Mouse (Mus musculus) frontal cortex, postnatal 36 days (tissue): ENCODE measurements at regions not wholly inside any gene's neighbourhood (a gene's known extent, or its start where the extent isn't known, plus 50 kb on each side); places are given as distances from the start of the nearest gene placed in this dataset.

Source experiments
- DNase-seq, 2 experiments: peaks; one replicate each; pipeline ENCODE4 v3.0.0; 2022; ENCODE audit warnings: low spot score in 2 of 2

DNA sequence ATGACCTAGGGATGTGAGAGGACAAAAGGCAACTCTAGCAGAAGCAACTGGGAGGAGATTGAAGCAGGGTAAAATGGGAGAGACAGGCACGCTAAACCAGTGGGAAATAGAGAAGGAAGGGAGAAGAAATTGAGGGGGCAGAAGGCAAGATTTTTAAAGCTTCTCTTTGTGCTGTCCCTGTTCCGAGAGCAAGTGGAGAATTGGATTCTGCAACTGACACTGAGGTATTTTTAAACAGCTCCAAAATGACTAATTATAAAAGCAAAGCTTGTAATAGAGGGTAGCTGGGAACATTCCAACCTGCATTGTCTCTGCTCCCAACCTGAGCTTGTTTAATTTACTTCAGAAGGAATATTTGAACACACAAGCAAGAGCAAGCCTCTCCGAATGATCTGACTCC lies 460.7 kb upstream of the Mgmt start:
- DNase-seq: no peak

DNA sequence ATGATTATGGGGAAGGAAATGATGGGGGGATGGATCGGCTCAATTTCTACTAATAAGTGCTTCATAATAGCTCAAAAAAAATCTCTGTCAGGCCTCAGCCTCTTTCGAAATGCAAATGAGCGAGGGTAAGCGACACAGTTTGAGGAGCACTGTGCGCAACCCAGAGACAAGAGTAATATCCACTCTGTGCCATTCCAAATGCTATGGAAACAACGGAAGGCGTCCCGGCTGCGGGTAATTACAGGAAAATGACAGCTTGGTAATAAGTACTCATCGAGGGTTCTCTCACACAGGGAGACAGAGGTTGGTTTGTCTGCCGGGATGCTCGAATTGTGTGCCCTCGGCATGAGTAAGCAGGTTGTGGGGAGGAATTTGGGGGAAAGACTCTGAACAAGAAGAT lies 459.9 kb upstream of the Mgmt start:
- DNase-seq: no peak

DNA sequence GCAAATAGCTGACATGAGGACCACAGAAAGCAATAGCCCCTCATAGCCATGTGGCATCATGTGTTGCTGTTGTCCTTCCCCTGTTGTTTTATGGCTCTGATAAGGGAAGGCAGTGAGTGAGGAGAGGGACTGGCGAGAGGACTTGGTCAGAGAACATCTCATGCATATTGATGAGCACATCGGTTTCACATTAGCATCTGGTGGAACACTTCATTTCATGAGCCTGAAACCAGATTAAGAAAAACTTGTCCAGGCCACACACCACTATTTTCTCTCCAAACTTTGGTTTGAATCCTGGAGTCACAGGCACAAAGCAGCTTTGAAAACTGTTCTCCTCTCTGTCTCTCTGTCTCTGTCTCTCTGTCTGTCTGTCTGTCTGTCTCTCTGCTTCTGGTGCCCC lies 451.0 kb upstream of the Mgmt start:
- DNase-seq: no peak

DNA sequence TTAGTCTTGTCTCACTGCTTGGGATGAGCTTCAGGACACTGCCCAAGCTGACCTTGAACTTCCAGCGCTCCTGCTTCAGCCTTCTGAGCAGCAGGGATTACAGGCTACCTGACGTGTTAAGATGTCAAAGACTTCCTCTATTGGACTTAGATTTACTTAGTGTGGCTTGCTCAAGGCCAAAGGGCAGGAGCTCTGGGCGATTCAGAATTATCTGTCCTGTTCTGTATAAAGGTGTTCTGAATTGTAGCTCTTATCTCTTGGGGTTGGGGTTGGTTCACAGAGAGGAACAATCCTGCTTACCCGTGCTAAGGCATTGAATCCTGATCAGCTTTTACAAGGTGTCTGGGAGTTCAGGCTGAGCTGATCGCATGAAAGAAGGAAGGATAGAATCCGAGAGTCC lies 449.3 kb upstream of the Mgmt start:
- no peak for DNase-seq

DNA sequence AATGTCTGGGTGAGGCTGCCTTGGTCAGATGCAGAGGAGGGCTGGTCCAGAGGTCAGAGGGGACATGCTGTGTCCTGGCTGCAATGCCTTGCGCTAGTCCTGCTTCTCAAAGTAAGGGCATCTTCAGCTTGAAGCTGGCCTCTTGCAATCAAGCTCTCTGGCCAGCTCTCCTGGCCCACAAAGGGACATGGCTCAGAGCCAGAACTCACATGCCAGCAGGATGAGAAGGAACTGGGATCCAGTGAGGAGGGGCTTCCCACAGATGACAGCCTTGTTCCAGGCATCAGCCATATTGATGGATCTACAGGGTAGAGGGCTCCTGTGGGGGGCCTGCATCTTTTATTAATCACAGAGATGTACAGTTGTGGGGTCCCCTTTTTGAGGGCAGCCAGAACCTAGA lies 445.1 kb upstream of the Mgmt start:
- DNase-seq: no peak

DNA sequence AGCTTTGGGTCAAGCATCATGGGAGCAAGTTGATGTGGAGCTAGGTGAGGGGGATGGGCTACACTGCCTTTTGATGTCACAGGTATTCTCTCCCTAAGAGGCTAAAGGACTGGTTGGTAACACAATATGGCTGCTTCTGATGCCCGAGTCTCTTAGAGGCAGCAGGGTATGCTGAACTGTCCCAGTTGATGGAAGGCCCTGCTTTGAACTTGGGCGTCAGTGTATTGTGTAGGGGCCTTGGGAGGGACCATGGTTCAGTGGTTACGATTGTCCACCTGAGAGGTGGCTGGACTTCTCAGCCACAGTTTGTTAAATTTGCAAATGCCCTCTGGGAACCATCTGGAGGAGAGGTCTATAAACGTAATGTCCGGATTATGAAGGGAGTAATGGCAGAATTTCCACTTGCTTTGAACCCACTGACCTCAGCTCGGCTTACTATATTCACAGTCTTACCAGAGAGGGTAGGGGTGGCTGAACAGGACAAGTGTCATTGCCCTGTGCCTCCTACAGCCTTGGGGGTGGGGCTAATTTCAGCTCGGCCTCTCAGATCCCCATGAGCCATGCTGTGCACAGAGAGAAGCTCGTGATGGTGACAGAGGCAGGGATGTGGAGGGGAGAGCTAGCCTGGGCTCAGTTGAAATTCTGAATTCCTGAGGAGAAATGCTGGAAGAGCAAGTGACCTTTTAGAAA lies 442.6 kb upstream of the Mgmt start:
- DNase-seq: no peak

DNA sequence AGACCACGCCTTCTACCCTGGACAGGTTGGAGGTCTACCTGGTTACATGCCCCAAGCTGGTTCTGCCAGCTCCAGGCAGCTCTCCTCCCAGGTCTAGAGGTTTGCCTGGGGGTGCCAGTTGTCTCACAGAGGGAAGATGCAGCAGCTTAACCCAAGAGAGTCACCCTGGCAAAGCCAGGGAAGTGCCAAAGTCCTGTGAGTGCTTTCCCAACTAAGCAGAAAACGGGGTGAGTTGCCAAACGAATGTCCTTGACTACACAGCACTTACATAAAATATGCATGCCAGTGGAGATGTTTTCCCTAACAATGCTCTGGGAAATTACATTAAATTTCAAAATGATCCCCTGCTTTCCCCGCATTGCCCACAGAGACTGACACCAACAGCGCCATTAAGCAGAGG lies 441.9 kb upstream of the Mgmt start:
- DNase-seq: no peak

DNA sequence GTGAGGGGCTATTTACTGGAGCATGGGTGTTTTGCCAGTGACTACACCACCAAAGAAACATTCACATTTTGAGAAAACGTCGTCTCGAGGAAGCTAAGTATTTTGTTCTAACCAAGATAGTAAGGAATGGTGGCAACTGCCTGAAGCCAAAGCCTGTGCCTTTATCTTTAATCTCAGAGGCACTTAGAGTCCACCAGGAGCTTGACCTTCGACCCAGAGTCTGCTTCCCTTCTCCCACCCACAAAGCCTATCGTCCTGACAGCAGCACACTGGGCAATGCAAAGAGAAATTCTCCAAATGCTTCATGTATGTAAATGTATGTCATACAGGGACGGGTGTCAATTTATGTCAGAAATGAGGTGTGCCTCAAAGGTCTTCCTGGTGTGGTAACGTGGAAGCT lies 437.2 kb upstream of the Mgmt start:
- no peak for DNase-seq

DNA sequence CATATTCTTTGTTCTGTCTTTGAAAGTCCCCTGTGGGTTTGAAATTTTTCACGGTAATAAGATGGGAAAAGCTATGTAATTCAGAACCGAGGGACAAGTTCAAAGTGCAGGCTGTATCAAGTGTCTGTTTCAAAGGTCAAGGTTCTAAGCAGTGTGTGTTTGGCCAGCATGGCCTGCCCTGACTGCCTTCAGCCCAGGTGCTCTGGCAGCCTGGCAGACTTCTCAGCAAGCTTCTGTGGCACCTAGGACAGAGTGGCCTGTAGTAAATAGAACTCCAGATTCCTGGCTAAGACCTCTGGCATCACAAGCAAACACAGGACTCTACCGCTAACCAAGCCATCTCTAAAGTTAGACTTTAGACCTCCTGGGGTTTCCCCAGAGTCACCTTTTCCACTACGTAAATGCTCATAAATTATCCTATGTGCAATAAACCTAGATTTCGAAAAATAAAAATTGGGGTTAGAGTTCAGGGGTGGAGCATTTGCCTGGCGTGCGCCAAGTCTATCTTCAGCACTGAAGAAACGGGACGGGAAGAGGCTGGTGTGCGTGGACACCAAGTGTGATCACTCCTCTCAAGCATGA lies 436.5 kb upstream of the Mgmt start:
- no peak for DNase-seq

DNA sequence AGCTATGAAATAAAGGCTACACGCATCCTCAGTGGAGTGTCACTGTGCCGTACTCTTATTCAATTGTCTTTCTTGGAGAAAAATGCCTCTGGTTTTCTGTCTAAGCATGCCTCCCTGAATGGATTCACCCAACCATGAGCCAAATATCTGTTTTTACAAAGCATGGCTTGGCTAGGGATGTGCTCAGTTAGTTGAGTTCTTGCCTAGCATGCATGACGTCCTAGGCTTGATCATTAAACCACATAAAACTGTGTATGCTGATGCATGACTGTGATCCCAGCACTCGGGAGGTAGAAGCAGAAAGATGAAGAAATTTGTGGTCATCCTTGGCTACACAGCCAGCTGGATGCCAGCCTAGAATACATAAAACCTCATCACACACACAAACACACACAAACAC lies 417.3 kb upstream of the Mgmt start:
- no peak for DNase-seq

DNA sequence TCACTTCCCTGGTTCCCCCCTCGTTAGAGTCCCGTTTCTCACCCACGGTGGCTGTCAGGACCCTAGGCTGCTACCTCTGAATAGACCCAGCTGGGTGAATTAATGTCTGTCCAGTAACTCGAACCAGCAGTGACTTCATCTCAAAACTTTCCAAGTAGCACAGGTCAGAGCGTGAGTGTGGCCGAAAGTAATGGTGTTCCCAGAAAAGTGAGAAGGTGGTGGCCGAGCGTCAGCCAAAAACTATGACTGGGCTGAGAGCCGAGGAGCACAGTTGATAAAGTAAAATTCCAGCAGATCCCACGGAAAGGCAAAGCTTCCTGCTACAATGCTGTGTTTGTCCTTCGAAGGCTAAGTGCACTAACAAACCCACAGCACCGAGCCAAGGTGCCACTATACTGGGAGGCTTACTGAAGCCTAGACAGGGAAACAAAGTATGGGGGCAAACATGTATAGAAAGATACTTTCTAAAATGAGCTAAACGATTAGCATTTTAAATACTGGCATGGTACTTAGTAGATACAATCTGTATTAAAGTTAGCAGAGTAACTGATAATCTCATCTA lies 413.7 kb upstream of the Mgmt start:
- no peak for DNase-seq

DNA sequence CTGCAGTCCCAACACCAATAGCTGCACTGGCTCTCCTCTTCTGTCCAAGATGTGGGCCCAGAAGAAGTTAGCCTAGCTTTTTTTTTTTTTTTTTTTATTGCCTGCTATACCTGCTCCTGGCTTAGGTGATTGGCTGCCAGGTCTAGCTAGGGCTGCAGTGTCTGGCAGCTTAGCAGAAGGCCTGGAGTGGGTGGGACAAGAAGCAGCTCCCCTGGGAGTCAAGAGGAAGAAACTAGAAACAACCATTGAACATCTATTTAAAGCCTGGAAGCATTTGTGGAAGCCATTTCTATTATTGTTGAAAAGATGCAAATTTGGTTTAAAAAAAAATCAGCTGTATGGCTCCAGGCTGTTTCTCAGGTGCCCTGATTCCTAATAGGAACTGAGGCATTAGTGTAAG lies 411.2 kb upstream of the Mgmt start:
- no peak for DNase-seq

DNA sequence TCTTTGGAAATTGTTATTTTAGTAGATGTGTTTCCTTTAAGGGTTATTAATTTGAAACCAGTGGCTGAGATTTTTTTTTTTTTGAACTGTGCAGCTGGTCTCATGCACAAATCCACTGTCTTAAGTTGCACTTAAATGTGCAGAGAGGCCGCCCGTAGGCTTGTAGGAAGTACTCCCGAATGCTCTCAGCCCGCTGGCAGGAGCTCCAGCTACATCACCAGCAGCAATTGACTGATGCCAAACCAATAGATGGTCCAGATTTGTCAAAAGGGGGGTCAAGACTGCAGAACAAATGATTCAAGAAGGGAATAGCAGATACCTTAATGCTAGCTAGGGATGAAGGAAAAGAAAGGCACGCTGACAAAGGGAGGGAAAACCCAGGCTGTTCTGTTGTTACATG lies 406.9 kb upstream of the Mgmt start:
- DNase-seq: no peak

DNA sequence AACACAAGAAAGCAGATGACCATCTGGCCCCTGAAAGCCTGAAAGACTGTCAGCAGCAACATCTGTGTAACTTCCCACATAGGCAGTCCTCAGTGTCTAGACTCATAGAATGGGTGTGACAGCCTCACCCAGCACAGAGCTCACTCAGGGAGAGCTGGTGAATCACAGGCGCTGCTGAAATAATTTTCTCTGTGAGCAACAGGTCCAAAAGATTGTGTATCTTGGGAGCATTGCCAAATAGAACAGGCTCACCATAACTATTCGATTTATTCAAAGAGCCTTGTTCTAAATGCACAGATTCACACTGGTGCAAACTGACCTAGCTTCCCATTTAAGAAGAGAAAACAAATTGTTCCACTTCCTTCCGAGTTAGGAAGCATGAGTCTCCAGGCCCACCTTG lies 399.6 kb upstream of the Mgmt start:
- DNase-seq: no peak

DNA sequence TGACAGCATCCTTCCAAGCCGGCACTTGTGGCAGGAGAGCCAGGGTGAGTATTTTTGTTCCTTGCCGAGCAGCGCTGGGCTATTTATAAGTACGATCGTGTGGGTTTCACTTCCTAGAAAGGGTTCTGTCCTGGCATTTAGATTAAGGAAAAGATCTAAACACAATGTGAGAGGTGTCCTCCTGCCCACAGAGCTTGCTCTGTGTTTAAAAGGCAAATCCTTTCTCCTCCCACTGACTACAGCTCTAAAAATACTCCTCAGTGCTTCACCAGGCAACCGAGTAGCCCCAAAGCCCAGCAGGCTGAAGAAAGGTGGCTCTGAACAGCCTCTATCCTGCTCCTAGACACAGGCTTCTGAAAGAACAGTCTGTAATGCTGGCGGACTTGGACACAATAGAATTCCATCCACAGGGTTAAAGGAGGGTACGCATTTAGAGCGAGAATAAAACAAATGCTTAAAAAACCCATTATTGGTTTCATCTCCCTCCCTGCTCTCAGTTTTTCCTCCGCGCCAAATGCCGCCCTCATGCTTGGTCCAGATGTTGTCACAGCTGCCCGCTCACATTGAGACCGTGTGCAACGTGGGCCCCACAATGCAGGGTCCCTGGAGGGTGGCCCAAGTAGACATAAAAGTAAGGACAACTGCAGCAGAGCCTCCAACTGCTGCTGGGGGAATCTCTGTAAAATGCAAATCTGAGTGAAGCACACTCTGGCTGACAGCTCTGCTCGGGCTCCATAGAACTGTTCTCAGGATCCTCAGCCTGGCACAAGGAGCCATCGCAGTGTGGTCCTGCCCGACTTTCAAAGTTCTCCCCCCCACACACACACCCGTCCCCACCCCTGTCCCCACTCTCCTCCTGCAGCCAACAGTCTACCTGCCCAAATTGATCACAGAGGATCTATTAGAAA lies 397.8 kb upstream of the Mgmt start:
- DNase-seq: peak; percentile 37 to 53

DNA sequence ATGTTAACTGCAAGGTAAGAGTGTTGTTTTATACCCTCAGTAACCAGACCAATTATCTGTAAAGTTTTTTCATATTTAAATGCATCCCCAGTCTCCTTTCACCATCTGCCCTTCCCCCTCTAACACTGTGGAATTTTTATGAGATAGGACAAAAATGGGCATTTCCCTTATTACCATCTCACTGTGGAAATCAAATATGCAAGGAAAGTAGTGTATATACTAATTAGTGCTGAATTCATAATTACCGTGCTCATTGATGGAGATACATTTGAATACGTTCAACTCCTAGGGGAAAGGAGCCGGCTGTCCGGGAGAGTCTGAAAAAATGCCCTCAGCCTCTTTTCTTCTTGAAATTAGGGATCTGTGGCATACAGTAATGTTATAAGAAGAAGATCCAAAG lies 394.4 kb upstream of the Mgmt start:
- DNase-seq: no peak

DNA sequence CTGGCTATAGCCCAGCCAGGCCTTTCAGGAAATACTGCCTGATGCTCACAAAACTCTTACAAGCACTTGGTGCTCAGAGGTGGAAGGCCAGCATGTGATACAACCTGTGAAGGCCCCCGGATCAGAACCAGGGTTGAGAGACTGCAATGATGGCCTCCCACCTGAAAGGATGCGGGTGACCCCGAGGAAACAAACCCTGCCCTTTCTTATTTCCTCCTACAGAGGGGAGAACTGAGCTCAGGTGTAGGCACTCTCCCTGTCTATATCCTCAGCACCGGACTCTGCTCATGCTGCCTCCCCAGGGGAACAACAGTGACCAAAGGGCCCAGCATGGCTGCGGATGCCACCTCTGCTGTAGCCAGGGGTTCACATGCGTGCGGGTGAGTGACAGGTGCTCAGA lies 393.3 kb upstream of the Mgmt start:
- DNase-seq: no peak

DNA sequence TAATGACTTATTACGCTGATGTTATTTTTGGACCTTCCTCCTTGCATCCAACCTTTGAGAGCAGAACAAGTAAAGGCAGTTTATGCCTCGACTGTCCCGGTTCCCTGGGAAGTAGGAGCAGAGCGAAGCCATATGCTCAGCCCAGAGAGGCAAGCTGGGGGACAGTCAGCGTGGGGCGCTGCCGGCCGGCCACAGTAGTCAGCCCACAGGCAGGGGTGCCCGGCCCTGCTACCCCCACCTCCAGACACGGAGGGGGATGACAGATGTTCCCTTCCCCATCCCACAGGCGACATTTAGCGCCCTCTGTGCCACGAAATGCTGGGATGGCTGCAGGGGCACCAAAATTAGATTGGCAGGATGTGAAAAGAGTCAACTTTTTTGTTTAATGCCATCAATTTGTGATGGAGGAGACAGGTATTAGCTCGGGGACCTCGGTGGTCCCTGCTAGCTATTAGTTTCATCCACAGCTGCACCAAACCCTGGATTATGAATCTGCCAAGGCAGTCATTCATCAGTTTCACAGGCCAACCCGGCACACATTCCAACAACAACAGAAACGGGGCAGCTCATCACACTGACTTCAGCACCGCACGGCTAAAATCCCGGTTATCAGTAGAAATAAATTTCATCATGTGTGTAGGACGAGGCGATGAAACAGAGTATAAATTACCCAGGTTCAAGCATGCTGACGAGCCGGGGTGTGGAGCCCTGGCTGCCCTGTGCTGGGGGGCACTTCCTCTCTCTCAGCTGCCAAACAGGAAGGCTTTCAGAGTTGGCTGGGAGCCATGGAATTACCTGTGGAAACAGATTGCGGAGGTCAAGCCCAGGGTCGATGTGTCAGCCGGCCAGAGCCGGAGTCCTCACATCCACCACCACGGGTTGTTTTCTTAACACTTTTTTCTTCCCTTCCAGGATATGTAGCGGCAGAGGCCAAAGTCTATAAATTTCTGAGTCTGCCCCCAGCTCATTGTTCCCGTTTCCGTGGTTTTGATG lies 392.3 kb upstream of the Mgmt start:
- no peak for DNase-seq

DNA sequence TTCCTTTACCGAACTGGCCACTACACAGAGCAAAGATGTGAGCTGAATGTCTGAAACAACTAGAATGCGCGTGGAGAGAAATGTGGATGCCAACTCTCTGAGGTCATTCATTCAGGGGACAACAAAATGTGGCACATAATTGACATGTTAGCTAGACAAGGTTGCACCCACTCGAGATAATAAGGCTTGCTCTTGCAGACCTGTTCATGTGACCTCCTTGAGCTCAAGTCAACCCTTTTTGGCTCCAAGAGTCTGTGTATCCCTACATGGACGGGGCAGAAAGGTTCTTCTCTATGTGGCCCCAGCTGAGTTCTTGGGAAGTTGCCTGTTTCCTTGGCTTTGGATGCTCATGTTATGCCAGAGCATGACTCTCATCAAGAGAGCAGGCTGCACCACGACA lies 383.0 kb upstream of the Mgmt start:
- no peak for DNase-seq

DNA sequence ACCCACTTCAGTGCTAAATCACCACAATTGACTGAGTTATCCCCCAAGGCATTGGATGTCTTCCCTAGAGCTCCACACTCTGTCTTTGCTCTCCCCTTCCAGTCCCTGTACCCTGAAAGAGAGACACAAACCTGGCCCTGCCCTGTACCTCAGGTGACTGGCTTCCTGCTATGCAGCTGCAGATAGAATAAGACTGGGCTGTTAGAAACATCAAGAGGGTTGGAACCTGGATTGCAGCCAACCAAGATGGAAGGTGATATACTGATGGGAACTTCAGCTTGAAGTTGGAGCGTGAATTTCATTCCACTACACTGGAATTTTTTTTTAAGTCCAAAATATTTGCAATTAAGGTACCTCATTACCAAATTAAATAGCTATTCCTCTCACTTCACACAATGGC lies 379.0 kb upstream of the Mgmt start:
- DNase-seq: no peak

DNA sequence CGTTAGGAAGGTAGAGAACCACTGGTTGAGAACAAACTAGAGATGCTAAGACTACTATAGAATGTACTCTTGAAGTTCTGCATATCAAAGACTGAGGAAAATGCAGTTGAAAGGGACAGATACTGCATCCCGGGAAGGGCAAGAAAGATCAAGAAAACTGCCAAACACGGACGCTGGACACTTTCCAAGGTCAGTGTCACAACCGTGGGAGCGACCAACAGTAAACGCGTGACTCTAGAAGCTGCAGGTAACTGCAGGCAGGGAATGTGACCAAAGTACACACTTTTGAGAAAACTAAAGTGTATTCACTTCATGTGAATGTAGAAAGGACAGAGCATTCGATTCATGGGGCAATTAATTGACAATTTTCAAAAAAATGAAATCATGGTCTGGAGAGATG lies 368.6 kb upstream of the Mgmt start:
- DNase-seq: no peak
